Mouse (Mus musculus) subcutaneous adipose tissue, adult 2 months (tissue): Measurements from ENCODE around the gene 6820408C15Rik. TPM values are rescaled to one million over a fixed set of nuclear protein-coding genes. Genes with fewer than 3 reads are reported as not detected.

Source experiments
- polyA plus RNA-seq: library from polyadenylated mRNA; depleted of rRNA; stranded (reverse); fragments of >200 nt; gene quantifications from 2 replicates; pipeline ENCODE4 v1.2.3, GENCODE M21; 2012; ENCODE audit warnings: low replicate concordance; rRNA removed

Gene 6820408C15Rik
- polyA plus RNA-seq: 0.32 TPM in 1 of 2 replicates, not detected in the other

GRCm38 (mm10) chr2:152415287-152415686 lies at the start of gene 6820408C15Rik:
6820408C15Rik (plus strand) TSS chr2:152415587.

DNA sequence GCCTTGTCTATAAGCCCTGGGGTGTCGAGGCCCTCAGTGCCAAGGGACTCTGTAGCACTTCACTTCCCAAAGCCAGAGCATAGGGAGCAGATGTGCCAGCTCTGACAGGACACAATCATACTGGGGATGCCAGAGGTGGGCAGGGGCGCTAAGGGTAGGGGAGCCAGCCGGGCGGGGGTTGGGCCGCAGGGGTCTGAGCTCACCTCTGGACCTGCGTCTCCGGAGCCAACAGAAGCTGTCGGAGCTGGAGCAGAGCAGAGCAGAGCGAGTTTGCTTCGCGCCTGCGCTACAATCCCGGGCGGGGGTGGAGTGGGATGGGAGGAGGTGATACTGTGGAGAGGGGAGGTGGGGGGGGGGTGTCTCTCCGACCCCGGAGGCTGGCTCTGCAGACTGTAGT lies 39.0 kb upstream of the 6820408C15Rik start, which contains the start of gene Nrsn2:
Gene Nrsn2, minus strand, starts transcription at position 294 of the 397 bp plus-strand sequence.

DNA sequence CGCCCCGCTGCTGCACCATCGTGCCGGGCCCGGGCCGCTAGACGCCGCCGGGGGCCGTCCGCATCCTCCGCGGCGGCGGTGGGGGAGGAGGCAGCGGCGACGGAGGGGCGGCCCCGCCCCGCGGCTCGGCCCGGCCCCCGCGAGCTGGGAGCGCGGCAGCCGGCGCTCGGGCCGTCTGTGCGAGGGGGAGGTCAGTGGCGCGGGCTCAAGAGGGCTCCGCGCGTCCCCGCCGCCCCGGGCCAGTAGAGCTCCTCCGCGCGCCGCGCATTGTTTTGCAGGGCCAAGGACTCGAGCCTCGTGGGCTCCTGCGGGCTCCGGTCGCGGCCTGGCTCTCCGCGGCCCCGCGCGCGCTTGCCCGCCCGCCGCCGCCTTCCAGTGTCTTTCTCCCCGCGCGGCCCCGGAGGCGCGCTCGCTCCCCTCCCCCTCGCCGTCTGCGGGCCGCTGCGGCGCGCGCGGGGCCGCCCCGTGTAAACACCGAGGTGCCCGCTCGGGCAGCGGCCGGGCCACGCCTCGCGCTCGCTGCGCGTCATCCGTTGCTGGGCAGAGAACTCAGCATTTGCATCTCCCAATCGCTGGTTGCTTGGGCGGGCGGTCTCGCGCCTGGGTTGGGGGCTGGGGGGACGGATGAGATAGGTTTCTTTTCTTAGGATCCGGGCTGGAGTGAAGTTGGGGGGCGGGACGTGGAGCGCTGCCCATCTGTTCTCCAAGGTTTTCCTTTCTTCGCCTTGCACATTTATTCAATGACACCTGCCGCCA lies 17.5 kb upstream of the 6820408C15Rik start, which contains the start of gene Sox12:
Gene Sox12, minus strand, starts transcription at position 384 of the 756 bp plus-strand sequence.

DNA sequence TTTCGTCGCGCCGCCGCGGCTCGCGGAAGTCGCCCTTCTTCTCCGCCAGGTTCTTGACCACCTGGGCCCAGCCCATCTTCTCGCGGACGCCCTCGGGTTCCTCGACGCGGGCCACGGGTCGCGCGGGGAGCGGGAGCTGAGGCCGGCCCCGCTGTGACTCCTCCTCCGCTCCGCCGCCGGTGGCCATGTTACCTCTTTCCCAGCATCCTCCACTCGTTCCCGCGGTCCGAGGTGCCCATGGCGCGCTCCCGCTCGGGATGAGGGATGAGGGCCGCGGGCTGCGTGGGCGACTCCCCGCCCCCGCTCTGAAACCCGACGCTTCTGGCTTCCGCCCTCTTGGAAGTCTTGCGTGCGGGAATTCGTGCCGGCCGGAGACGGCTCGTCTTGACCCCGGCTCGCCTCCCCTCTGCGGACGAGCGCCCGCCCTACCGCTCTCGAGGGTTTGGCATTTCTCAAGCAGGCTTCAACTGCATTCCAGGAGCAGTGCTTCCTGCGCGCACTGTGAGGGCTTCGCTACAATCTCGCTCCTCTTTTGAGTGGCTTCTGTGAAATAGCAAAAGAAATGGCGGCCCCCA lies 709 bp upstream of the 6820408C15Rik start, which contains the start of gene Zcchc3:
Gene Zcchc3, minus strand, starts transcription at position 437 of the 575 bp plus-strand sequence.

GRCm38 (mm10) chr2:152464570-152465150 lies 49.3 kb downstream of the 6820408C15Rik start, which contains the start of gene Defb23:
Defb23 (minus strand) TSS chr2:152464620.

GRCm38 (mm10) chr2:152476763-152477162 lies 61.4 kb downstream of the 6820408C15Rik start, which contains the start of gene Defb20:
Defb20 (plus strand) TSS chr2:152477063.

DNA sequence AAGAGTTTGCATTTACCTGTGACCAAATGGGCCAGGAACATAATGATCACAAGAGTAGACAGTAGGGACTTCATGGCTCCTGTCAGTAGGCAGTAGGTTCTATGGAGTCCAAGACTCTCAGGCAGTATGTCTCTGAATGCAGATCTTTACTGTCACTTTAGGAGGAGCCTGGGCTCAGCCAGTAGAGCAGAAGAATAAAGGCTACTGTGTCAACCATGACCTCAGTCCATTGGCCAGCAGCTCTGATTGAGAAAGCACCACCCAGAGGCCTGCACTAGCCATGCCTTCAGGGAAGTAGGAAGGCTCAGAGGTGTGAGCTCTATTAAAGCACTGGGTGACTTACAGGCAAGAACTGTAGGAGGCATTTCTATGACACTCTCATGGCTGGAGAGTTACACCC lies 74.7 kb downstream of the 6820408C15Rik start, which contains the start of gene Defb22:
Gene Defb22, minus strand, starts transcription at position 101 of the 400 bp plus-strand sequence.

Other genes starting within 250 kb of the 6820408C15Rik start
- 32.1 and 36.9 TPM in 2 replicates for gene Csnk2a1, start 188.7 kb upstream of the 6820408C15Rik start, polyA plus RNA-seq
- gene Tbc1d20, start 121.8 kb upstream of the 6820408C15Rik start, polyA plus RNA-seq: 103 and 134 TPM in 2 replicates
- gene Rbck1, start 82.9 kb upstream of the 6820408C15Rik start, polyA plus RNA-seq: 203 and 297 TPM in 2 replicates
- 2.8 and 9.4 TPM in 2 replicates for gene Trib3, start 71.6 kb upstream of the 6820408C15Rik start, polyA plus RNA-seq
- not detected in 2 replicates for gene Nrsn2, start 38.9 kb upstream of the 6820408C15Rik start, polyA plus RNA-seq
- 2.9 and 26.5 TPM in 2 replicates for gene Sox12, start 17.5 kb upstream of the 6820408C15Rik start, polyA plus RNA-seq
- gene Zcchc3, start 560 bp upstream of the 6820408C15Rik start, polyA plus RNA-seq: 2.1 and 12.6 TPM in 2 replicates
- gene Defb23, start 49.0 kb downstream of the 6820408C15Rik start, polyA plus RNA-seq: 0.23 TPM in 1 of 2 replicates, not detected in the other
- gene Defb20, start 61.5 kb downstream of the 6820408C15Rik start, polyA plus RNA-seq: 1.2 and 3.0 TPM in 2 replicates
- 0.71 TPM in 1 of 2 replicates, not detected in the other for gene Defb22, start 74.6 kb downstream of the 6820408C15Rik start, polyA plus RNA-seq
- 0.27 TPM in 1 of 2 replicates, not detected in the other for gene Defb26, start 96.1 kb downstream of the 6820408C15Rik start, polyA plus RNA-seq
- gene Defb28, start 102.7 kb downstream of the 6820408C15Rik start, polyA plus RNA-seq: 1.2 TPM in 1 of 2 replicates, not detected in the other
- not detected in 2 replicates for gene Defb29, start 124.5 kb downstream of the 6820408C15Rik start, polyA plus RNA-seq
- not detected in 2 replicates for gene Gm17416, start 153.8 kb downstream of the 6820408C15Rik start, polyA plus RNA-seq
- 0.46 TPM in 1 of 2 replicates, not detected in the other for gene Defb21, start 157.2 kb downstream of the 6820408C15Rik start, polyA plus RNA-seq
- gene Defb19, start 164.7 kb downstream of the 6820408C15Rik start, polyA plus RNA-seq: not detected in 2 replicates
- gene Defb45, start 183.8 kb downstream of the 6820408C15Rik start, polyA plus RNA-seq: not detected in 2 replicates
- gene Defb36, start 188.7 kb downstream of the 6820408C15Rik start, polyA plus RNA-seq: not detected in 2 replicates
- gene Defb25, start 207.5 kb downstream of the 6820408C15Rik start, polyA plus RNA-seq: 5.3 TPM in 1 of 2 replicates, not detected in the other
- 13.6 and 24.9 TPM in 2 replicates for gene Rem1, start 211.4 kb downstream of the 6820408C15Rik start, polyA plus RNA-seq